Mouse (Mus musculus): ENCODE data around the gene Arid3a. TPM values are rescaled to one million over a fixed set of nuclear protein-coding genes. Genes with fewer than 3 reads are reported as not detected.
"Not testable (repeated sequence)": the region's sequence is repeated elsewhere in the genome, so short reads cannot be mapped to it uniquely, and the experiment has no call there.

The Arid3a gene
- 2.9 and 4.7 TPM in 2 replicates for polyA plus RNA-seq (2015; fragmentation: Nextera tagmentation; extraction: Ambion mirVana)

DNA sequence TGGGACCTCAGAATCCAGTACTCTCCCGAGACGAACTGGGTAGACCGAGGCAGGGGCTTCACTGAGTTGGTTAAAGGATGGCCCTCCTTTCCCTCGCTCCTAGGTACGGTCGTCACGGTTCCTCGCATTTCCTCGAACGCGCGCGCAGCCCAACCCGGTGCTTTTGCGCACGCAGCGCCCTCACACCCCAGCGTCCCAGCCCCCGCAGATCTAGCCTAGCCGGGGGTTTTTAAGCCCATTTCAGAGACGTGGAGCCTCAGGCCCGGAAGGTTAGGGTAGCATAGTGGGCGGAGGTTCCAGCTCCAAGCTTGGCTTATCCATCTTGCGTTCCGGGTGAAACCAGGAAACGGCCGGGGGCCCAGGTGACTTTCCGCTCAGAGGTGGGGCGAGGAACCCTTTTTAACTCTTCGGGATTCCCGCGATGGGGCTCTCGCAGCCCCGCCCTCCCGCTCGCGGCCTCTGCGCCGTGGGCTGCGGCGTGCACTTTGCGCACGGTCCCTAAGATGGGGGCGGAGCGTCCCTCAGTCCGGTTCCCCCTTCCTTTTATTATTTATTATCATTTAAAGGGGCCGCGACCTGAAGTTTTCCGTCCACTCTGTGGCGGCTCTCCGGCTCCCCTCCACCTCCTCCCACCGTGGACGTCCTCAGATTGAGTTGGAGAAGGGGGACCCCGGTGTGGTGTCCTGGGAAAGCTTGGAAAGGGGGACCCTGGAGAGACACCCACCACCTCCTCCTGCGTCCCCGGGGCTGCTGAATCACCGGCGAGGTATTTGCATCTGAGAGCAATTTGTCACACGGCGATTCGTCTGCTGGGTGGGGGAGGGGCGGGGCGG lies at the start of gene Arid3a:
Gene Arid3a, plus strand, starts transcription at position 553 of the 833 bp plus-strand sequence.
- ATAC-seq (replicated peaks): peak; percentile 74
- WGBS: under 1% methylated on average over 63 of the region's 63 CpGs
- peaks cover 20% of the 10 kb centered on the region for H3K27me3 ChIP-seq (replicated peaks)
- H3K9me3 ChIP-seq: no peaks in the 10 kb centered on the region
- peaks cover 36% of the 10 kb centered on the region for H3K4me1 ChIP-seq
- peak within 1 kb of the TSS; percentile 78 for H3K9ac ChIP-seq
- peak within 1 kb of the TSS; percentile 89 for H3K27ac ChIP-seq
- peak within 1 kb of the TSS; percentile 92 for H3K4me3 ChIP-seq
- H3K36me3 ChIP-seq (replicated peaks): peaks cover 6% of the 10 kb centered on the region; the same call in 1 of the 2 replicates
- peak within 1 kb of the TSS; percentile 81 for H3K4me2 ChIP-seq

- Histone ChIP-seq H3K27me3 (replicated peaks) (peaks cover 6% of the 10 kb centered on the region), H3K27ac (no peak overlapping the region), H3K4me3 (no peak overlapping the region), H3K4me1 (peaks cover 23% of the 10 kb centered on the region), H3K4me2 (no peak overlapping the region), H3K9me3 (no peaks in the 10 kb centered on the region), H3K36me3 (replicated peaks) (no peaks in the 10 kb centered on the region), H3K9ac (no peak overlapping the region)
- no peak for ATAC-seq (replicated peaks)
- WGBS: 94% methylated on average over 1 of the region's 1 CpGs
Observed at GRCm38 (mm10) chr10:79877174-79877573, 49.7 kb upstream of the Arid3a start.

DNA sequence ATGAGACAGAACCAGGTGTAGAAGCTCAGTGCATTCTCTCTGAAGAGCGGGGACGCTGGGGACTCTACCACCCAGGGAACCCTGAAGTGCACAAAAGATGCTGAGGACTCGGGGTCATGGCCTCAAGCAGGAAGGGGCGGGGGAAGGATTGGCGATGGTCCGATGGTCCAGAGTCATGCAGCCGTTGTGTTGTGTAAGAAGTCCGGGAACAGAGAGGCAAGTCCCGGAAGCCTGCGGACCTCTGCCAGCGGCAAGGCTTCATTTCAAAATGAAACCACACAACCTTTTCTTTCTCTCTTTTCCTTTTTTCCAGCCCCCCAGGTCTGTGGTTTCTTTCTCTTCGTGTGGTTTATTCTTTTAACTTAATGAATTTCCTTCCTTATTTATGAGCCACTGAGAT lies 49.1 kb upstream of the Arid3a start:
- peaks cover 22% of the 10 kb centered on the region for H3K4me1 ChIP-seq
- WGBS: 31% methylated on average over 12 of the region's 12 CpGs
- no peaks in the 10 kb centered on the region for H3K36me3 ChIP-seq (replicated peaks)
- H3K9ac ChIP-seq: no peak overlapping the region
- no peak overlapping the region for H3K4me3 ChIP-seq
- no peak overlapping the region for H3K4me2 ChIP-seq
- ATAC-seq (replicated peaks): no peak
- peaks cover 10% of the 10 kb centered on the region for H3K27me3 ChIP-seq (replicated peaks)
- no peak overlapping the region for H3K27ac ChIP-seq
- no peaks in the 10 kb centered on the region for H3K9me3 ChIP-seq

GRCm38 (mm10) chr10:79879527-79879926 lies 47.3 kb upstream of the Arid3a start:
- Histone ChIP-seq H3K27me3 (replicated peaks) (peaks cover 17% of the 10 kb centered on the region), H3K4me1 (peaks cover 20% of the 10 kb centered on the region), H3K9ac (no peak overlapping the region), H3K9me3 (no peaks in the 10 kb centered on the region), H3K27ac (no peak overlapping the region), H3K4me2 (no peak overlapping the region), H3K36me3 (replicated peaks) (no peaks in the 10 kb centered on the region), H3K4me3 (no peak overlapping the region)
- no peak for ATAC-seq (replicated peaks)
- WGBS: 60% methylated on average over 3 of the region's 3 CpGs

DNA sequence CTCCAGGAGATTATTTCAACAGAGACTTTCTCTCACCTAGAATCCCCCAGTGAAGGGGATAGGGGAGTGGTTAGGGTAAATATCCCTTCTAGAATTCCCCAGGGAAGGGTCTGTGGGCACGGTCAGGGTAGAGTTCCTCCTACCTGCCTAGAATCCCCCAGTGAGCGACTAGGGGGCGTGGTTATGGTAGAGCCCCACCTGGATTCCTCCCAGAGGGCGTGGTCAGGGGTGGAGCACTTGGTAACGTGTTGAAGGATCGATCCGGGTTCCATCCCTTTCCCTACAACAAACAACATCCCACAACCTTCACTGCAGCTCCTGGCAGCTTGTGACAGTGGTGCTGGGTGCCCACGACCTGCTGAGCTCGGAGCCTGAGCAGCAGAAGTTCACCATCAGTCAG lies 46.1 kb upstream of the Arid3a start:
- H3K36me3 ChIP-seq (replicated peaks): no peaks in the 10 kb centered on the region
- H3K4me3 ChIP-seq: no peak overlapping the region
- no peaks in the 10 kb centered on the region for H3K9me3 ChIP-seq
- no peak overlapping the region for H3K9ac ChIP-seq
- H3K27ac ChIP-seq: no peak overlapping the region
- H3K27me3 ChIP-seq (replicated peaks): peaks cover 17% of the 10 kb centered on the region
- H3K4me2 ChIP-seq: no peak overlapping the region
- no peak for ATAC-seq (replicated peaks)
- H3K4me1 ChIP-seq: peaks cover 9% of the 10 kb centered on the region
- 22% methylated on average over 9 of the region's 9 CpGs for WGBS

DNA sequence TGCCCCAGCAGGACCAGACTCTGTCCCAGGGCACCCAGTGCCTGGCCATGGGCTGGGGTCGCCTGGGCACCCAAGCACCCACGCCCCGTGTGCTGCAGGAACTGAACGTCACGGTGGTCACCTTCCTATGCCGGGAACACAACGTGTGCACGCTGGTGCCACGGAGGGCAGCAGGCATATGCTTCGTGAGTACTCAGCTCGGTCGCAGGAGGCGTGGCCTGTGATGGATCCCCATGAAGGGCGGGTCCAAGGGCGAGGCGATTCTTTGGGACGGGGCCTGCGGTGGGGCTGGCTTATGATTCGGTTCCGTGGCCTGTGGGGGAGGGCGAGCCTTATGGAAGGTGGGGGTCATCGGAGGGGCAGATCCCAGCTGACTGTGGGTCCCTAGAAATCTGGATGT lies 44.9 kb upstream of the Arid3a start:
- no peak for ATAC-seq (replicated peaks)
- Histone ChIP-seq H3K9ac (no peak overlapping the region), H3K4me3 (no peak overlapping the region)

DNA sequence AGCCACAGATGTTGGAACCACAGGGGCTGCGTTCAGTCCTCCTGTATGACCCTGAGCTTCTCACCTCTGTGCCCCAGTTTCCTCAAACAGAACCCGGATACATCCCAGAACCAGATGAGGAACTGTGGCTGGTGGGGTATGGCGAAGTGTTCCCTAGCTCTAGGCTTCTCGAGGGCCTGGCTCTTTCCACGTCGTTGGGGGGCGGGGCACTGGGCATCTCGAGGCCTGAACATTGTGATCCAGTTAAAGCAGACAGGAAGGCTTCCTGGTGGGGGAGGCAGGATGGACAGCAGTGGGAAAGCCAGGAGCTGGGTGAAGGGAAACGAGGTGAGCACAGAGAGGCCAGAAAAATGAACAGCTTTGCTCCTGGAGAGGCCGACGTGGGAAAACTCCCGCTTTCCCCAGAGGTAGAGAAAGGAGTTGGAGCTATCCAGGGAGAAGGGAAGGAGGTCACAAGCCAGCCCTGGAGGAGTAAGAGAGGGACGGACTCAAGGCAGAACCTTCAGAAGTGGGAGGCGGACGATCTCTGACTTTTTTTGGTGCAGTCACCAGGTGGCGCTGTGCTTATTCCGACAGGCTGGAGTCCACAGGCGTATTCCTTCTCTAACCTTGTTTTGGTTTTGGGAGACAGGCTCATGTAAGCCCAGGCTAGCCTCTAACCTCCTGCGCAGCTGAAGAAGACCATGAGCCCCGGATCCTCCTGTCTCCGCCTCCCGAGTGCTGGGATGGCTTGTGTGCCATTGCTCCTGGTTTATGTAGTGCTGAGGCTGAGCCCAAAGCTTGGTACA lies 43.4 kb upstream of the Arid3a start:
- 14% methylated on average over 22 of the region's 22 CpGs for WGBS
- H3K9ac ChIP-seq: no peak overlapping the region
- no peaks in the 10 kb centered on the region for H3K36me3 ChIP-seq (replicated peaks)
- no peak overlapping the region for H3K27ac ChIP-seq
- peaks cover 17% of the 10 kb centered on the region for H3K27me3 ChIP-seq (replicated peaks)
- ATAC-seq (replicated peaks): no peak
- H3K4me1 ChIP-seq: peaks cover 9% of the 10 kb centered on the region; the same call in 1 of the 2 replicates
- no peaks in the 10 kb centered on the region for H3K9me3 ChIP-seq
- H3K4me2 ChIP-seq: no peak overlapping the region
- no peak overlapping the region for H3K4me3 ChIP-seq

More for the DNA sequence above, 44.9 kb upstream of the Arid3a start:
- Histone ChIP-seq H3K27ac (no peak overlapping the region), H3K4me2 (peak overlapping the region; percentile 24), H3K4me1 (peaks cover 9% of the 10 kb centered on the region; the same call in 1 of the 2 replicates), H3K9me3 (no peaks in the 10 kb centered on the region), H3K36me3 (replicated peaks) (no peaks in the 10 kb centered on the region), H3K27me3 (replicated peaks) (peaks cover 17% of the 10 kb centered on the region)
- WGBS: 8% methylated on average over 21 of the region's 22 CpGs

DNA sequence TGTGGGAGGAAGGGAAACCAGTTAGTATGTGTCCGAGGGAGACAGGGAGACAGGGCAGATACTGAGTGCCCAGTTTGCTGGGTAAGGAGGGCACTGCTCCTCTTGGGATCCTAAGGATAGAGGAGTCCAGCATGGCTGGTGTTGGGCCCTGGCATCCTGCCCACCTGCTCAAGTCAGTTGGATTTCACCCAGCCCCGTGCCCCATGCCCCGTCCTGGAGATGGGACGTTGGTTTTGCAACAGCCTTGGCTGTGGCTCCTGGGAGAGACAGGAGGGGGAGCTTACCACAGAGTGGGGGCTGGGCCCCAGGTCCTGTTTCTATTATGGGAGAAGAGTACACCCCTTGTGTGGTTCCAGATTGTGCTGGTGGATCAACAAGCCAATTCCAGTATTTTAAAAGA lies 42.4 kb upstream of the Arid3a start:
- H3K9me3 ChIP-seq: no peaks in the 10 kb centered on the region
- H3K9ac ChIP-seq: no peak overlapping the region
- H3K36me3 ChIP-seq (replicated peaks): no peaks in the 10 kb centered on the region
- 66% methylated on average over 4 of the region's 4 CpGs for WGBS
- no peak overlapping the region for H3K4me3 ChIP-seq
- peaks cover 17% of the 10 kb centered on the region for H3K27me3 ChIP-seq (replicated peaks)
- no peak for ATAC-seq (replicated peaks)
- peaks cover 9% of the 10 kb centered on the region; the same call in 1 of the 2 replicates for H3K4me1 ChIP-seq
- H3K27ac ChIP-seq: no peak overlapping the region
- no peak overlapping the region for H3K4me2 ChIP-seq

- not testable (repeated sequence) for H3K27ac ChIP-seq; H3K4me3 ChIP-seq; H3K9me3 ChIP-seq; H3K9ac ChIP-seq; ATAC-seq (replicated peaks); H3K4me1 ChIP-seq; H3K36me3 ChIP-seq (replicated peaks); H3K4me2 ChIP-seq
- peaks cover 17% of the 10 kb centered on the region for H3K27me3 ChIP-seq (replicated peaks)
- 82% methylated on average over 3 of the region's 3 CpGs for WGBS
Observed at GRCm38 (mm10) chr10:79884938-79885337, 41.9 kb upstream of the Arid3a start.

DNA sequence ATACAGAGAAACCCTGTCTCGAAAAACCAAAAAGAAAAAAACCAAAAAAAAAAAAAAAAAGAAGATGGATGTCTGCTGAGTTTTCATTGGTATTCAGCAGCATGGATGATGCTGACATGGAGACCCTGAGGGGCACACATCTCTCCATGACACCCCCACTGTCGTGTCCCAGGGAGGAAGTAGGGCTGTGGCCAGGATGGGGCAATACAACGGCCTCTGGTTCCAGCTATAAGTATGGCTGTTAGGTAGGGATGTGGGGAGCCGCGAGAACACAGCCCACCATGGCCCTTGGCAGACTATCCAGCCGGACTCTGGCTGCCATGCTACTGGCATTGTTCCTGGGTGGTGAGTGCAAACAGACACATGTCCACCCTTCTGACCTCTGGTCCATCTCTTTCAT lies 40.8 kb upstream of the Arid3a start, which contains the start of gene Elane:
Gene Elane, plus strand, starts transcription at position 194 of the 400 bp plus-strand sequence.
- no peaks in the 10 kb centered on the region for H3K9me3 ChIP-seq
- H3K4me1 ChIP-seq: peaks cover 9% of the 10 kb centered on the region; the same call in 1 of the 2 replicates
- H3K4me2 ChIP-seq: no peak within 1 kb of the TSS
- WGBS: 85% methylated on average over 6 of the region's 6 CpGs
- H3K27ac ChIP-seq: no peak within 1 kb of the TSS
- no peaks in the 10 kb centered on the region for H3K36me3 ChIP-seq (replicated peaks)
- ATAC-seq (replicated peaks): no peak
- no peak within 1 kb of the TSS for H3K4me3 ChIP-seq
- H3K27me3 ChIP-seq (replicated peaks): peaks cover 12% of the 10 kb centered on the region; the same call in 1 of the 2 replicates
- no peak within 1 kb of the TSS for H3K9ac ChIP-seq

DNA sequence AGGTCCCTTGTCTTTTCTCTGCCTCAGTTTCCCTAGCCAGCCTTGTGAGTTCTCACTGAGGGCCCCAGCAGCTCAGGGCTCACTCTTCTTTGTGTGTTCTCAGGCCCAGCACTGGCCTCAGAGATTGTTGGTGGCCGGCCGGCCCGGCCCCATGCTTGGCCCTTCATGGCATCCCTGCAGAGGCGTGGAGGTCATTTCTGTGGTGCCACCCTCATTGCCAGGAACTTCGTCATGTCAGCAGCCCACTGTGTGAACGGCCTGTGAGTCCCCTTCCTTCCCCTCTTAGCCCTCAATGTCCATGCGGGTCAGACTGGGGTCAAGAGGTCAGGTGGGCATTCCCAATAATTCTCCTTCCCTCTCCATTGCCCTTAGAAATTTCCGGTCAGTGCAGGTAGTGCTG lies 40.2 kb upstream of the Arid3a start:
- no peak for ATAC-seq (replicated peaks)
- Histone ChIP-seq H3K36me3 (replicated peaks) (no peaks in the 10 kb centered on the region), H3K4me1 (peaks cover 9% of the 10 kb centered on the region; the same call in 1 of the 2 replicates), H3K27ac (no peak overlapping the region), H3K4me2 (no peak overlapping the region), H3K9me3 (no peaks in the 10 kb centered on the region), H3K27me3 (replicated peaks) (peaks cover 12% of the 10 kb centered on the region; the same call in 1 of the 2 replicates), H3K4me3 (no peak overlapping the region), H3K9ac (no peak overlapping the region)
- WGBS: 86% methylated on average over 8 of the region's 8 CpGs

GRCm38 (mm10) chr10:79889386-79889785 lies 37.5 kb upstream of the Arid3a start:
- Histone ChIP-seq H3K27ac (no peak overlapping the region), H3K9me3 (no peaks in the 10 kb centered on the region), H3K36me3 (replicated peaks) (no peaks in the 10 kb centered on the region), H3K4me3 (no peak overlapping the region), H3K4me1 (no peaks in the 10 kb centered on the region), H3K9ac (no peak overlapping the region), H3K27me3 (replicated peaks) (no peaks in the 10 kb centered on the region), H3K4me2 (no peak overlapping the region)
- no peak for ATAC-seq (replicated peaks)
- 89% methylated on average over 2 of the region's 2 CpGs for WGBS
